ENCODE assay signal across 8 mouse cellular contexts in genomic region chr7:96152431-96152830, GRCm38 (mm10). TPM values are rescaled to one million over a fixed set of nuclear protein-coding genes. Genes with fewer than 3 reads are reported as not detected.
A peak's percentile ranks its signal among the peaks of the same experiment; 100 is the strongest.
DNase-seq lines count a peak whose midpoint lies in the region; ATAC-seq and TF ChIP-seq lines count a peak whose summit lies in the region.

No protein-coding gene starts in this region.

- no peaks in the 10 kb centered on the region for H3K9me3 ChIP-seq in heart, embryonic 13.5 days
- H3K9me3 ChIP-seq in forebrain, postnatal 0 days (ENCODE audit: low read length) = no peaks in the 10 kb centered on the region
- no peaks in the 10 kb centered on the region for H3K9me3 ChIP-seq in midbrain, embryonic 11.5 days (ENCODE audit: control insufficient read depth, low read length)

- peak overlapping the region; percentile 73 for H3K9ac ChIP-seq in heart, embryonic 13.5 days
- H3K9ac ChIP-seq in forebrain, postnatal 0 days = no peak overlapping the region
- H3K9ac ChIP-seq in midbrain, embryonic 11.5 days (ENCODE audit: low read length) = no peak overlapping the region

- peak overlapping the region; percentile 68 for H3K4me2 ChIP-seq in heart, embryonic 13.5 days
- H3K4me2 ChIP-seq in forebrain, postnatal 0 days (ENCODE audit: low read depth) = peak overlapping the region; percentile 42; the same call in 1 of the 2 replicates
- peak overlapping the region; percentile 16; the same call in 1 of the 2 replicates for H3K4me2 ChIP-seq in midbrain, embryonic 11.5 days

- no peak for DNase-seq in heart, postnatal 4 days
- peak; percentile 10 for DNase-seq in NIH3T3 (ENCODE audit: low read depth)
- no peak for DNase-seq in forebrain, postnatal 0 days
- DNase-seq in midbrain, embryonic 11.5 days (ENCODE audit: low spot score, missing footprints) = peak; percentile 94
- no peak for DNase-seq in ovary, postnatal 10 days (ENCODE audit: low spot score)
- no peak for DNase-seq in cerebellum, postnatal 14 days
- DNase-seq in layer of hippocampus, postnatal 25 days (ENCODE audit: extremely low spot score in 1 of 2, low spot score in 1 of 2) = no peak

- 19% methylated on average over 4 of the region's 4 CpGs for WGBS in heart, embryonic 13.5 days
- 11% methylated on average over 4 of the region's 4 CpGs for WGBS in forebrain, postnatal 0 days
- 3% methylated on average over 4 of the region's 4 CpGs for WGBS in midbrain, embryonic 11.5 days

- no peaks in the 10 kb centered on the region for H3K36me3 ChIP-seq in heart, embryonic 13.5 days
- H3K36me3 ChIP-seq in forebrain, postnatal 0 days (ENCODE audit: insufficient read depth) = no peaks in the 10 kb centered on the region
- no peaks in the 10 kb centered on the region for H3K36me3 ChIP-seq in midbrain, embryonic 11.5 days (ENCODE audit: control insufficient read depth, insufficient read depth, low read length)

- no peaks in the 10 kb centered on the region for H3K27me3 ChIP-seq in heart, embryonic 13.5 days (replicated peaks)
- no peaks in the 10 kb centered on the region for H3K27me3 ChIP-seq in forebrain, postnatal 0 days (ENCODE audit: insufficient read depth, low read length)
- peaks cover 42% of the 10 kb centered on the region for H3K27me3 ChIP-seq in midbrain, embryonic 11.5 days (ENCODE audit: control insufficient read depth, insufficient read depth, low read length)

- no peak for ATAC-seq in heart, embryonic 13.5 days (ENCODE audit: extremely low read depth, insufficient number of reproducible peaks, low FRiP score, low TSS enrichment)
- ATAC-seq in forebrain, postnatal 0 days = no peak
- ATAC-seq in midbrain, embryonic 11.5 days (ENCODE audit: low FRiP score) = peak; percentile 51

- no peak for TF ChIP-seq CTCF in forebrain, postnatal 0 days (IDR thresholded peaks at IDR 0.05; ENCODE audit: low read depth)

- H3K4me3 ChIP-seq in heart, embryonic 13.5 days = peak overlapping the region; percentile 56
- H3K4me3 ChIP-seq in forebrain, postnatal 0 days (ENCODE audit: low read depth, low read length) = no peak overlapping the region
- no peak overlapping the region for H3K4me3 ChIP-seq in midbrain, embryonic 11.5 days (ENCODE audit: low read depth, low read length)

- no peak overlapping the region for H3K27ac ChIP-seq in heart, embryonic 13.5 days (replicated peaks)
- no peak overlapping the region for H3K27ac ChIP-seq in forebrain, postnatal 0 days (ENCODE audit: low read depth, low read length)
- no peak overlapping the region; the same call in 1 of the 2 replicates for H3K27ac ChIP-seq in midbrain, embryonic 11.5 days (ENCODE audit: low read depth, low read length)

- H3K4me1 ChIP-seq in heart, embryonic 13.5 days = peaks cover 15% of the 10 kb centered on the region
- no peaks in the 10 kb centered on the region for H3K4me1 ChIP-seq in forebrain, postnatal 0 days (ENCODE audit: insufficient read depth)
- peaks cover 7% of the 10 kb centered on the region; the same call in 1 of the 2 replicates for H3K4me1 ChIP-seq in midbrain, embryonic 11.5 days (ENCODE audit: control insufficient read depth, insufficient read depth, low read length)

RNA-seq across cellular contexts. Expression of gene Tenm4, which starts 18.6 kb away (rescaled TPM):
- polyA plus RNA-seq in heart, embryonic 13.5 days (2015; fragmentation: Nextera tagmentation; extraction: Ambion mirVana) = 9.2 and 10.5 TPM in 2 replicates
- total RNA-seq in heart, postnatal 4 days (2021) = 1 to 10 TPM; 8.3 to 8.7 TPM
- total RNA-seq in forebrain, postnatal 0 days (2014; rRNA removed) = 49.4 and 69.5 TPM in 2 replicates
- polyA plus RNA-seq in forebrain, postnatal 0 days (2015; fragmentation: Nextera tagmentation; extraction: Ambion mirVana) = 26.0 and 50.6 TPM in 2 replicates
- polyA plus RNA-seq in midbrain, embryonic 11.5 days (2014; fragmentation: Nextera tagmentation; extraction: Ambion mirVana) = 21.1 and 24.8 TPM in 2 replicates
- total RNA-seq in layer of hippocampus, postnatal 25 days (2021) = 100 to 1,000 TPM in 1 of 2 experiments, 10 to 100 TPM in 1; 96.7 to 119 TPM

Comparison
In these comparisons a context has a peak if more than half of its experiments do, and no peak if none do; other contexts are left out.
1. H3K4me2 ChIP-seq: peak in every context shown above with its lines; median percentile 68 in heart, embryonic 13.5 days; 42 in forebrain, postnatal 0 days; 16 in midbrain, embryonic 11.5 days.
2. DNase-seq: peak in NIH3T3 (single experiment) and midbrain, embryonic 11.5 days (single experiment); none in heart, postnatal 4 days (single experiment), forebrain, postnatal 0 days (single experiment), ovary, postnatal 10 days (single experiment), cerebellum, postnatal 14 days (0 of 2) and layer of hippocampus, postnatal 25 days (0 of 2).